Mouse (Mus musculus): ENCODE data around the gene Hivep3. TPM values are rescaled to one million over a fixed set of nuclear protein-coding genes. Genes with fewer than 3 reads are reported as not detected.

Hivep3 gene
- total and polyA plus RNA-seq, 3 experiments: not detected

DNA sequence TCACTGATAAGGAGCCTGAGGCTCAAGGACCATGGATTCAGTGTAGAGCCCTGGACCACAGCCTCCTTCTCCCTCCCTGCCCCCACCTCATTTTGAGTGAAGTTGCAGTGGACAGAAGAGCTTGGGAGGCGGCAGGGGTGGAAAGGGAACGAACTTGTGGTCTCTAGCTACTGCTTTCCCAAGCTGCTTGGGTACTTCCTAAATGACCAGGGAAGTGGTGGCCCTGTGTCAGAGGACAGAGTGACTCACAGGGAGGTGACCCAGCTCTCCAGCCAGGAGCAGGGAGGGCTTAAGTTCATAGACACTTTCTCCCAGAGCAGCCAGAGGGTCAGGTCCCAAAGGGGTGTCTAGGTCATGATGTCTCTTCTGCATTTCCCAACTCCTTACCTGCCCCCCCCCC, 178.6 kb downstream of the Hivep3 start:
- Histone ChIP-seq H3K9me3 (replicated peaks; ENCODE audit: insufficient read depth, low read length) (no peaks in the 10 kb centered on the region), H3K79me2 (ENCODE audit: control insufficient read depth, insufficient read depth, low read length, poor library complexity) (no peaks in the 10 kb centered on the region), H3K4me3 (ENCODE audit: control insufficient read depth in 1 of 2, insufficient read depth in 1 of 2, low read depth in 2 of 2, low read length in 2 of 2) (no peak overlapping the region), H3K36me3 (ENCODE audit: control insufficient read depth in 1 of 2, insufficient read depth in 2 of 2, low read length in 2 of 2) (no peaks in the 10 kb centered on the region), H3K27ac (ENCODE audit: control insufficient read depth, low read depth, low read length) (no peak overlapping the region), H3K27me3 (ENCODE audit: control insufficient read depth in 1 of 2, insufficient read depth in 2 of 2, low read length in 2 of 2) (no peaks in the 10 kb centered on the region), H3K4me1 (ENCODE audit: control insufficient read depth in 1 of 2, insufficient read depth in 2 of 2, low read length in 2 of 2) (no peaks in the 10 kb centered on the region), H3K9ac (ENCODE audit: control insufficient read depth, low read depth, low read length, poor library complexity, severe bottlenecking) (no peak overlapping the region)
- TF ChIP-seq USF1 (IDR thresholded peaks at IDR 0.05; ENCODE audit: low read depth, low read length): no peak
- TF ChIP-seq NELFE (IDR thresholded peaks at IDR 0.05; ENCODE audit: low read depth, low read length): no peak
- TF ChIP-seq ZNF384 (IDR thresholded peaks at IDR 0.05; ENCODE audit: low read depth, low read length): no peak
- TF ChIP-seq UBTF (IDR thresholded peaks at IDR 0.05; ENCODE audit: borderline replicate concordance, insufficient read depth, low read depth, low read length): no peak
- no peak for TF ChIP-seq CHD2 (IDR thresholded peaks at IDR 0.05; ENCODE audit: low read length)
- no peak for TF ChIP-seq HCFC1 (IDR thresholded peaks at IDR 0.05; ENCODE audit: low read depth, low read length)
- no peak for TF ChIP-seq MAZ (IDR thresholded peaks at IDR 0.05; ENCODE audit: low read depth, low read length)
- TF ChIP-seq USF2 (IDR thresholded peaks at IDR 0.05; ENCODE audit: borderline replicate concordance in 1 of 2, insufficient read depth in 1 of 2, low read depth in 1 of 2, low read length in 2 of 2): no peak
- no peak for TF ChIP-seq TBP (IDR thresholded peaks at IDR 0.05; ENCODE audit: low read depth, low read length)
- no peak for TF ChIP-seq SMC3 (IDR thresholded peaks at IDR 0.05; ENCODE audit: low read depth, low read length)
- TF ChIP-seq GATA1 (IDR thresholded peaks at IDR 0.05; ENCODE audit: low read depth, low read length): no peak
- no peak for DNase-seq (ENCODE audit: low read depth, low spot score)

DNA sequence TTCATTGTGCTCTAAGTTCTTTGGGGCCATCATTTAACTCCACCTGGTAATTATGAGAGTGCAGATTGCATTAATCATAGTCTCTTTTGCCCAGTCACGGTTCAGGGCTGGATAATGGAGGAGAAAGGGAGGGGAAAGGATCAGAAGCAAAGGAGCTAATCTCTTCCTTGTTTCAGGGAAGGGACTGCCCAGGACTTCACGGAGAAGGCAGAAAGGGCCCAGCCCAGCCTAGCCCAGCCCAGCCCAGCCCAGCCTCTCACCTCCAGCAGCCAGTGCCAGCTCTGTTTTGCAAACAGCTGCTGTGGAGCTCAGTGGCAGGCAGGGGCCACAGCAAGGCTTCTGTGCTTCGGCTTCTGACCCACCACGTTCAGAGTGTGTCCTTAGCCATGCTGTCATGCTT, 180.6 kb downstream of the Hivep3 start:
- no peak for DNase-seq (ENCODE audit: low read depth, low spot score)
- no peaks in the 10 kb centered on the region for H3K4me1 ChIP-seq (ENCODE audit: control insufficient read depth in 1 of 2, insufficient read depth in 2 of 2, low read length in 2 of 2)
- no peak for TF ChIP-seq SMC3 (IDR thresholded peaks at IDR 0.05; ENCODE audit: low read depth, low read length)
- no peak overlapping the region for H3K9ac ChIP-seq (ENCODE audit: control insufficient read depth, low read depth, low read length, poor library complexity, severe bottlenecking)
- no peaks in the 10 kb centered on the region for H3K9me3 ChIP-seq (replicated peaks; ENCODE audit: insufficient read depth, low read length)
- H3K36me3 ChIP-seq (ENCODE audit: control insufficient read depth in 1 of 2, insufficient read depth in 2 of 2, low read length in 2 of 2): no peaks in the 10 kb centered on the region
- H3K27ac ChIP-seq (ENCODE audit: control insufficient read depth, low read depth, low read length): no peak overlapping the region
- no peak overlapping the region for H3K4me3 ChIP-seq (ENCODE audit: control insufficient read depth in 1 of 2, insufficient read depth in 1 of 2, low read depth in 2 of 2, low read length in 2 of 2)
- H3K79me2 ChIP-seq (ENCODE audit: control insufficient read depth, insufficient read depth, low read length, poor library complexity): no peaks in the 10 kb centered on the region
- no peaks in the 10 kb centered on the region for H3K27me3 ChIP-seq (ENCODE audit: control insufficient read depth in 1 of 2, insufficient read depth in 2 of 2, low read length in 2 of 2)

DNA sequence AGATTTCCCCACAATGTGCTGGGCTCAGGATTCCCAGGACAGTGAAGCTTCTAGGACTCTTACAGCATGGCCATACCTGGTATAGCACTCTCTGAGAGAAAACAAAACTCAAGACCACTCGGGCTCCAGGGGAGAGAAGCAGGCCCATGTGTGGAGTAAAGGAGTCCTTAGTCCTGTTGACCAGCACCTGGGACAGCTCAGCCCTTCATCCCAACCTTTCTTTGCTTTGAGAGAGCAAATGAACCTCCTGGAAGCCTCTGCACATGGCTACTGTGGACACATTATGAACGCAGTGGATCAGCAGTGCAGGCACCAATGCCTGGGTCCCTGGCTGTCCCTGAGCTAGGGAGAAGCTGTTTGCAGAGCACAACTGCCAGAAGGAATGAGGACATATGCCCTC, 181.5 kb downstream of the Hivep3 start:
- H3K4me1 ChIP-seq (ENCODE audit: control insufficient read depth in 1 of 2, insufficient read depth in 2 of 2, low read length in 2 of 2): no peaks in the 10 kb centered on the region
- no peaks in the 10 kb centered on the region for H3K27me3 ChIP-seq (ENCODE audit: control insufficient read depth in 1 of 2, insufficient read depth in 2 of 2, low read length in 2 of 2)
- H3K4me3 ChIP-seq (ENCODE audit: control insufficient read depth in 1 of 2, insufficient read depth in 1 of 2, low read depth in 2 of 2, low read length in 2 of 2): no peak overlapping the region
- no peaks in the 10 kb centered on the region for H3K9me3 ChIP-seq (replicated peaks; ENCODE audit: insufficient read depth, low read length)
- no peaks in the 10 kb centered on the region for H3K36me3 ChIP-seq (ENCODE audit: control insufficient read depth in 1 of 2, insufficient read depth in 2 of 2, low read length in 2 of 2)
- H3K79me2 ChIP-seq (ENCODE audit: control insufficient read depth, insufficient read depth, low read length, poor library complexity): no peaks in the 10 kb centered on the region
- no peak for TF ChIP-seq ZNF384 (IDR thresholded peaks at IDR 0.05; ENCODE audit: low read depth, low read length)
- DNase-seq (ENCODE audit: low read depth, low spot score): no peak
- H3K27ac ChIP-seq (ENCODE audit: control insufficient read depth, low read depth, low read length): no peak overlapping the region
- no peak overlapping the region for H3K9ac ChIP-seq (ENCODE audit: control insufficient read depth, low read depth, low read length, poor library complexity, severe bottlenecking)

Data from MEL (cell line).